Mouse (Mus musculus) small intestine, adult 2 months (tissue): ENCODE results near the gene Pcyox1.

ENCODE experiments used
- CTCF ChIP-seq: fragments of 200-500 bp; IDR thresholded peaks from 2 replicates; pipeline ENCODE4 v1.5.1; 2012; ENCODE audit warnings: low read depth, mild to moderate bottlenecking, control low read depth, inconsistent platforms, low read length, moderate library complexity, mixed read lengths; ENCODE audit not compliant: insufficient replicate concordance, insufficient read length; ENCODE audit errors: extremely low read depth
- POLR2A ChIP-seq: fragments of 200-500 bp; IDR thresholded peaks from 2 replicates; pipeline ENCODE4 v1.6.1; 2012; ENCODE audit warnings: low read depth, mild to moderate bottlenecking, control low read depth, inconsistent platforms, low read length, moderate library complexity

DNA sequence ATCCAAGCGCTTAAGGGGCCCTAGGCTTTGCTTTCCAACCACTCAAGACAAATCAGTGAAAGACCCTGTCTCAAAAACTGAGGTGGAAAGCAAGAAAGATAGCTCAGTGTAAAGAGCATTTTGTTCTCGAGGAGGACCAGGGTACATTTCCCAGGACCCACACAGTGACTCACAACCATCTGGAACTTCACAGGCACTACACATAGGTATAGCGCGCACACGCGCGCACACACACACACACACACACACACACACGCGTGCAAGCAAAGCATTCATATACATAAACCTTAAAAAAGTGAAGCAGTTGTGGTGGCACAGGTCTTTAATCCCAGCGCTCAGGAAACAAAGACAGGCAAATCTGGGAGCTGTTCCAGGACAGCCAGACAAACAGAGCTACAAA is 44.6 kb upstream of the Pcyox1 start:
- TF ChIP-seq POLR2A (no peak), CTCF (no peak)
